Mouse (Mus musculus): ENCODE results near the gene Gm29776.

Gene Gm29776

DNA sequence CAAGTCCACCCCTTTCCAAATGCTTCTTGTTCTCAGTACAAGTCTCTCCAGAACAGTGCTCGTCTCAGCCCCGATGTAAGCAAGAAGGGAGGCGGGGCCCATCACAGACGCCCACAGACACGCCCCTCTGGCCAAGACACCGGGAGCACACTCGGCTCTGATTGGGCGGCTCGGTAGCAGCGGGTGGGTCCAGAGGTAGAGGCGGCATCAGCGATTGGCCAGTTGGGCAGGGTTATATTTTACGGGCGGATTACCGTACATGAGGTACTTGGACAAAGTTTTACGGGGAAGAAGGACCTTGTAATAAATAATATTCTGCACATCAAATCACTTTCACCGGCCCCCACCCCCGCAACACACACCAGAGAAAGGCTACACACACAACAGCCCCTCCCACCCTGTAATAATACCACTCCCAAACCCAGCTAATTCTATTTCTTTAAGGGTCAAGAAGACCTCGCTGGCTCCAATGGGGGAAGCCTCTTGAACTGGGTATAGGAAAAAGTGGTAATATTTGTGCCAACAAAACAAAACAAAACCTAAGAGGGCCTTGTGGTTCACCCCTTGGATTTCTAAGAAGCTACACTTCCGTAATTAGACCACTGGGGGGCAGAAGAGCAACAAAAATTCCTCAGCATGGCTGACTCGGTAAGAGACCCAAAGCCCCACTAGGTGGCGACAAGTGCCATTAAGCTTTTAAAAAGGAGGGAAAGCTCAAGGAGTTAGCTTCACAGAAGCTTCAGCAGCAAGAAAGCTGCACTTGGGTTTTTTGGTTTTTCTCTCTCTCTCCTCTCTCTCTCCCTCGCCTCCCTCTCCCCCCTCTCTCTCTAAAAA lies 47.8 kb downstream of the Gm29776 start:
- peak; percentile 89 for DNase-seq (ENCODE audit: low read depth, low spot score)

GRCm38 (mm10) chr14:54647900-54648299 lies 50.7 kb downstream of the Gm29776 start:
- no peak for DNase-seq (ENCODE audit: low read depth, low spot score)

DNA sequence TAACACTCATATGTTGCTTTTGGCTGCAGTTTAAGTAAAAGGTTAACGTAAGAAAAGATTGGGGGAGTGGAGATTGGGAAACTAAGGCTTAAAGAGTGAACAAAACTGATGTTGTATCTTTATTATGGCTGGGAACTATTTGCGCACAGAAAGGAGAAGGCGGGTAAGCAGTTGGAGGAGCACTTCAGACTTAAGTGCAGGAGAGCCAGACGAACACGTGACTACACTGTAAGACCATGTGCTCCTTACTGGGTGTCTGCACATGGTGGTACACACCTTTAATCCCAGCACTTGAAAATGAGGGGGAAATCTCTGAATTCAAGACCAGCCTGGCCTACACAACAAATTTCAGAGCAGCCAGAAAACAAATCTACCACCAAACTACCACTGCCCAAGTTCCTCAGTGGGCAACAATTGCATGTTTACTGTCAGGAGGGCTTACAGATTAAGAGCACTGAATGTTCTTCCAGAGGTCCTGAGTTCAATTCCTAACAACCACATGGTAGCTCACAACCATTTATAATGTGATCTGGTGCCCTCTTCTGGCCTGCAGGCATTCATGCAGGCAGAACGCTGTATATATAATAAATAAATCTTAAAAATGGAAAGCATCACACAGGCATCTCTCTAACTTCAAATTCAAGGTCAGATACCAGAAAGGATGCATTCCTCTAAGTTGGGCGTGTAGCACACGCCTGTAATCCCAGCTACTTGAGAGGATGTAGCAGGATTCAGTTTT lies 51.6 kb downstream of the Gm29776 start:
- DNase-seq (ENCODE audit: low read depth, low spot score) = no peak

DNA sequence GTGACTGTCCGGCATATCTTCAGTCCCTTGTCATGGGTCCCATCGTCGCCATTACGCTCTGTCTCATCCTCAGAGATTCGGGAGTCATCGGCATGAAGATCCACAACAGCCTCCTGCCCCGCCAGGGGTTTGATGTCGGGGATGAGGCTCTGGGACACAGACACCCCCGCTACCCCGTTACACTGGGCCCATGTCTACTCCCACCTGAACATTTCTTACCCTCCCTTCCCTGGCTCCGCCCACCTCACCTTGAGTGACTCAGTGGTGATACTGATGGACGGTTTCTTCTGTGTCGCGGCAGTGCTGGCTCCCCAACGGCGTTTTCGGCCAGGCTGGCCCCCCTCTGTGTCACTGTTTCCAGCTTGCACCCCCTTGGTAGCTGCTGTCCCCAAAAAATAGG lies 52.2 kb downstream of the Gm29776 start:
- no peak for DNase-seq (ENCODE audit: low read depth, low spot score)

- no peak for DNase-seq (ENCODE audit: low read depth, low spot score)
Observed at GRCm38 (mm10) chr14:54644294-54644693, 54.3 kb downstream of the Gm29776 start.

- DNase-seq (ENCODE audit: low read depth, low spot score) = no peak
Observed at GRCm38 (mm10) chr14:54643011-54643410, 55.6 kb downstream of the Gm29776 start.
